Mouse (Mus musculus): ENCODE data around the gene Fgfr2. TPM values are rescaled to one million over a fixed set of nuclear protein-coding genes. Genes with fewer than 3 reads are reported as not detected.

Gene Fgfr2
- total RNA-seq, 2 experiments from 2014 or later, result 1.7 to 3.7 TPM

GRCm38 (mm10) chr7:130190329-130190975, 2932.7 kb downstream of the Fgfr2 start:
- ATAC-seq (replicated peaks; ENCODE audit: low FRiP score, poor library complexity, severe bottlenecking), result no peak

DNA sequence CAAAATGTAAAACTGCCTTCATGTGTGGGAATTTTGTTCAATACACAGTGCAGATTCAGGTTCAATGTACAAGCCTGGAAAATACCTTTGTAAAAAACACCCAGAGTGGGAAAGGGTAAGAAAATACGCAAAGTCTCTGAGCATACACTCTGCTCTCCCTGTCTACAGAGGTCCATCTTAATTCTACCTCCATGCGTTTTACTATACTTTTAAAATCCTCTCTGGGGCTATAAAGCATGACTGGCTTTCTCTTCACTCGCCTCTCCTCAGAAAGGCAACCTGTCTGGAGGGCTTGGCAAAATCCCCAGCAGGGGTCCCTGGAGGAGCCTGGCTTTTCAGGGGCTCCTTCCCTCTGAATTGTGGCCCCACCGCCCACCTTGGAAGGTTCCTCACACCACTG, 2933.2 kb downstream of the Fgfr2 start:
- ATAC-seq (replicated peaks; ENCODE audit: low FRiP score, poor library complexity, severe bottlenecking), result no peak

DNA sequence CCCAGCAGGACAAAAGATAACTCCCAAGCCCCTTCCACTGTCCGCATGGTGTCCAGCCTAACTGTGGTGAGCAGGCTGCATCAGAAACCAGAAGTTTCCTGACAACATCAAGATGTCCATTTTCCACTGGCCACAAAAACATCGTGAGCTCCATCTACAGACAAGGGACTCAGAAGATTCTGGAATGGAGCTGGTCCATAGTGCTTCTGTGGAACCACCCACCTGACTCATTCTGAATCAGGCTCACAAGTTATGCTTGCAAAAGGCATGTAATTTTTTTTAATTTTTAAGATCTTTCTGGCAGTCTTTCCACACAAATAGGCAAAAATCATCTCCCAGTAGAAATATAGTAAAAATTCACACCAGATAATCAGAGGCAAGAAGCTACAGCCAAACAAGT, 2935.0 kb downstream of the Fgfr2 start:
- ATAC-seq (replicated peaks; ENCODE audit: low FRiP score, poor library complexity, severe bottlenecking), result no peak

GRCm38 (mm10) chr7:130184864-130185263, 2938.3 kb downstream of the Fgfr2 start:
- ATAC-seq (replicated peaks; ENCODE audit: low FRiP score, poor library complexity, severe bottlenecking), result no peak

DNA sequence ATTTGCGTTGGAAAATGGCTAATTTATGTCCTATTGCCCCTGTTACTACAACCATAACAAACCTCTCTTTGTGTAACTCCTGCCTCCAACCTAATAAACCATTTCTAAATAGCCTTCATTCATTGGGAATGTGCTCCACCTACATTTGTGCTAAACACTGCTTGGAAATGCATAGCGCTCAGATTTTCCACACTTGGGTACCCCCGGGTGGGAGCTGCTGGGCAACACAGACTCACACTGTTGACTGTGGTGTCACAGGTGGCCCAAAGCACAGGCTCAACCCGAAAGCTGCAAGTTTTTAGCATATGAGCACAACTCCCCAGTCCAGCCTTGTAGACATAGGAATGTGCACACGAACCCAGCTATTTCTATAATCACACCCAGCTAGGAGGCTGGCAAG, 2939.2 kb downstream of the Fgfr2 start:
- no peak for ATAC-seq (replicated peaks; ENCODE audit: low FRiP score, poor library complexity, severe bottlenecking)

- ATAC-seq (replicated peaks; ENCODE audit: low FRiP score, poor library complexity, severe bottlenecking), result no peak
Measured at GRCm38 (mm10) chr7:130182551-130182950, 2940.6 kb downstream of the Fgfr2 start.

DNA sequence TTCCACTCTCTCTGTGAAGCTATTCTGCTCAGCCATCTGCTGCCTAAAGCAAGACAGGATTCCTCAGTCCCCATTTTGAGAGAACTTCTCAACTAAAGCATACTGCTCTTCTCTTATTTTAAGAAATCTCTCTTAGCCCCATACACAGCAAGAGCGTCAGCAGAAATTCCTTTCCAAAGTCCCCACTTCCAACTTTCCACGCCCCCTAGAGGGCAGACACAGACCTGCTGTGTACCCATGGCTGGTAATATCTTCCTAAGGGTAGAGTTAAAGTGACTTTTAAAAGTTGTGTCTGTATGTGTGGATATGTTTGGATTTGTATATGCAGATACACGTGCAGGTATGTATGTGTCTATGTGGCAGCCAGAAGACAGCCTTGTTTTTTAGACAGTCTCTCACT, 2944.2 kb downstream of the Fgfr2 start:
- no peak for ATAC-seq (replicated peaks; ENCODE audit: low FRiP score, poor library complexity, severe bottlenecking)

GRCm38 (mm10) chr7:130177009-130177408, 2946.1 kb downstream of the Fgfr2 start:
- no peak for ATAC-seq (replicated peaks; ENCODE audit: low FRiP score, poor library complexity, severe bottlenecking)

GRCm38 (mm10) chr7:130174525-130174924, 2948.6 kb downstream of the Fgfr2 start:
- ATAC-seq (replicated peaks; ENCODE audit: low FRiP score, poor library complexity, severe bottlenecking), result no peak

DNA sequence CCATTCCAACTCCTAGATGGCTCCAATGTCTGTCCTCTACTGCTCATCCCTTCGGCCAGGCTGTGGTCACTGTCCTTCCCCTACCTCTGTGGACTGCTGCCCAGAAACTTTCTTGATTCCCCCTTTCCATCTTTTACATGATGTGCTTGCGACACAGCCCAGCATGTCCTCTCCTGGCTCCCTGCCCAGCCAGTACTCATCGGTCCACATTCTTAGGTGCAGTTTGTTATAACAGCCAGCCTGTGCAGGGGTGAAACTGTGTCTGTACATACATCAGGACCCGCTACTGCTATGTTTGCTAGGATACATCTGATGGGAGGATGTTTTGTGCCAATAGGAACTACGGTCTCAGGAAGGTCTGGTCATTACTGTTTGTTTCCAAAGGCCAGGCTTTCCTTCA, 2949.2 kb downstream of the Fgfr2 start:
- no peak for ATAC-seq (replicated peaks; ENCODE audit: low FRiP score, poor library complexity, severe bottlenecking)

- ATAC-seq (replicated peaks; ENCODE audit: low FRiP score, poor library complexity, severe bottlenecking), result no peak
Measured at GRCm38 (mm10) chr7:130170144-130170543, 2953.0 kb downstream of the Fgfr2 start.

- ATAC-seq (replicated peaks; ENCODE audit: low FRiP score, poor library complexity, severe bottlenecking), result no peak
Measured at GRCm38 (mm10) chr7:130168296-130168695, 2954.9 kb downstream of the Fgfr2 start.

- ATAC-seq (replicated peaks; ENCODE audit: low FRiP score, poor library complexity, severe bottlenecking), result no peak
Measured at GRCm38 (mm10) chr7:130167261-130167660, 2955.9 kb downstream of the Fgfr2 start.

DNA sequence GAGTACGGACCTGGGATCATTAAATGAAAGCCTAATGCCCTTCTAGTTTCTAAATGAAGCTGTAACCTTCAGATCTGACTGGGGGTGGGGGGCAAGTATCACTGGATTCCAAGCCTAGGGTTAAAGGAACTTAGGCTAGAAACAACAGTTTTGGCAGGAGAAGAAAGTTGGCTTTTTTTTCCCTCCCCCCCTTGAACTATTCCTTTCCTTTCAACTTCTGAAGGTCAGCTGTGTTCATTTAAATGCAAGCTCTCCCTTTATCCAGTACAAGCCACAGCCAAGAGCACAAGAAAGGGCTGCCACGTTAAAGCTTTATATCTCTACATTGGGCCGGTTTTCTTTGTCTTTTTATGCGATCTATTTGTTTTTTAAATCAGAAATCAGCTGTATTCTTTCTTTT, 2957.0 kb downstream of the Fgfr2 start:
- ATAC-seq (replicated peaks; ENCODE audit: low FRiP score, poor library complexity, severe bottlenecking), result no peak

GRCm38 (mm10) chr7:130165408-130165807, 2957.7 kb downstream of the Fgfr2 start:
- ATAC-seq (replicated peaks; ENCODE audit: low FRiP score, poor library complexity, severe bottlenecking), result no peak

GRCm38 (mm10) chr7:130162718-130163117, 2960.4 kb downstream of the Fgfr2 start:
- ATAC-seq (replicated peaks; ENCODE audit: low FRiP score, poor library complexity, severe bottlenecking), result no peak

DNA sequence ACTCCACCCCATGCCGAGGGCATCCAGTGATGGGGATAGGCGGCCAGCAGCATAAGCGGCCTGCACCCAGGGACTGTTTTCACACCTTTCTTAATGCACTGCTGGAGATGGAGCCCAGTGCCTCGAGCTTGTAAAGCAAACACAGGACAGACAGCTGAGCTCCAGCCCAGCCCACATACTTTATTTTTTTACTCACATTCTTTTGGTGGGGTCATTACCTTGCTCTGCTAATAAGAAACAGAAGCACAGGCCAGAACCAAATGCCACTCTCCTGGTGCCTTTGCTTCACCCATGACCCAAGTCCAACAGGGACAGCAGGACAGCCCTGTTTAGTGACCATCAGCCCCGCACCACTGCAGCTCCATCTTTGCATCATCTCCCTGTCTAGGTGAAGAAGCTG, 2961.6 kb downstream of the Fgfr2 start:
- no peak for ATAC-seq (replicated peaks; ENCODE audit: low FRiP score, poor library complexity, severe bottlenecking)

DNA sequence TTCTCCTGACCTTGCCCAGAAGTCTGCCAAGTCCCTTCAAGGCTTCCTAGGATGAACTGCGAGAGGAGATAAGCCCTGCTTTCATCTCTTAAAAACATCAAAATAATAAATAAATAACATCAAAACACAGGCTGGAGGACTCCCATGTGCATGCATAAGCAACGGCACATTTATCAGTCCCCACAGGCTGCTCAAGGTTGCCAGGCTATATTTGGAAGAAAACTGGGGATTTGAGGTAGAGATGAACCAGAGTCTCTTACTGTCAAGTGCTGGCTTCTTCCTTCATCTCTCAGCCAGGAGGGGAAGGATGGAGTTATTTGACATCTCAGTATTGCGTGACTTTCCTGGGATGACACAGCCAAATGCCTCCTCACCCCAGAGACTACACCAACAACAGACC, 2964.3 kb downstream of the Fgfr2 start:
- ATAC-seq (replicated peaks; ENCODE audit: low FRiP score, poor library complexity, severe bottlenecking), result no peak

DNA sequence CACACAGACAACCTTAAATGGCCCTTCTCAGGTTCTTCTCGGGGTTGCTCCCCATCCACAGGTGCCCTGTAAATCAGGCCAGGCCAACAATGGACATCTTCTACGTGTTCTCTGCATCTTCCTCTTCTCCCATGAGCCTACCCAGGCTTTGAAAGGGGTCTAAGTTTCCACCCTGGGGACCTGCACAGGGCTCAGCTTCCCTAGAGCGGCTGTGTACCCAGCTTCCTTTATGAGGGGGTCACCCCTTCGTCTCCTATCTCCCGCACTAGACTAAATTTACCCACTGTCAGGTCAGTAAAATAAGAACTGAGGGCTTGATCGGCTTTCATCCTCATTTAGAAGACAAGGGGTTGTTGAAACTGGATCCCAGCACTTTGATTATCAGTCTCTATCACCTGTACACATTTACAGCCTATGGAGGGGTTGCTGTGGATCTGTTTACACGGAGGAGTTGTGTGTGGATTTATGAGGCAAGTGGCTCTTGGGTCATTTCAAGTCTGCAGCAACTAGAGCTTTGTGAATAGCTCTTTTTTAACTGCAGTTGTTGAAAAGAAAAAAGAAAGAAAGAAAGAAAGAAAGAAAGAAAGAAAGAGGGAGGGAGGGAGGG, 2969.7 kb downstream of the Fgfr2 start:
- ATAC-seq (replicated peaks; ENCODE audit: low FRiP score, poor library complexity, severe bottlenecking), result no peak

GRCm38 (mm10) chr7:130148906-130149305, 2974.2 kb downstream of the Fgfr2 start:
- ATAC-seq (replicated peaks; ENCODE audit: low FRiP score, poor library complexity, severe bottlenecking), result no peak

DNA sequence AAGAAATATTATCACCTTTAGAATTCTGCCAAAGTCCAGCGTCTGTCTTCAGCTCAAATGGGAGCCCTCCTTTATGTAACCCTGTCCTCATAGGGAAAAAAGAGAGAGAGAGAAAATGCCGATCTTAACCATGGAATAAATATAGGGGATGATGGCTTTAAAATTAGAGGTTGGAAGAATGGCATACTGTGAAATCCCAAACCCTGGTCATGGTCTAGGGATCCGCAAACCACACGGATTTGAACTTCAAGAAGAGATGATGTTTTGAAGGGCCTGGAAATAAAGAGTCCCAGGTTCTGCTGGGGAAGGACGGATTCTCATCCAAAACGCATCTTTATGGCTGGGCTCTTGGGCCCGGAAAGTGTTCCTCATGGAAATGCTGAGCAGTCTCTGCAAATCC, 2975.9 kb downstream of the Fgfr2 start:
- ATAC-seq (replicated peaks; ENCODE audit: low FRiP score, poor library complexity, severe bottlenecking), result no peak

DNA sequence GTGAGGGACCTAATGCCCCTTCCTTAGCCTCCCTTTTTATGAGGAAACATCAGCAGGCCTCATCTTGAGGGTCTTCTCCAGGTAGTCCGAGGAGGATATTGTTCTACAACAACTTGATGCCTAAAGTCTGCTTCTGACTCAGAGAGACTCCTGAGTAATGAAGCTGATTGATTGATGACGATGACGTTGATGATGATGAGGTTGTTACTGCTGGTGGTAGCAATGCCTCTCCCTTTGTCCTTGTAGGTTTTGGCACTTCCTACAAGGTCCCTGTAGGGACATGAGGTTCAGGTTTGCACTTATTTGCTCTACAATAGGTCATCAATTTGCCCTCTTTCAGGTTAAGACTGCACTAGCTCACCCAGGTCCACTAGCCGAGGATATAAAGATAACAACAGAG, 2977.9 kb downstream of the Fgfr2 start:
- ATAC-seq (replicated peaks; ENCODE audit: low FRiP score, poor library complexity, severe bottlenecking), result no peak
